Mouse (Mus musculus): Measurements from ENCODE around the gene Mvb12b.

Mvb12b gene

DNA sequence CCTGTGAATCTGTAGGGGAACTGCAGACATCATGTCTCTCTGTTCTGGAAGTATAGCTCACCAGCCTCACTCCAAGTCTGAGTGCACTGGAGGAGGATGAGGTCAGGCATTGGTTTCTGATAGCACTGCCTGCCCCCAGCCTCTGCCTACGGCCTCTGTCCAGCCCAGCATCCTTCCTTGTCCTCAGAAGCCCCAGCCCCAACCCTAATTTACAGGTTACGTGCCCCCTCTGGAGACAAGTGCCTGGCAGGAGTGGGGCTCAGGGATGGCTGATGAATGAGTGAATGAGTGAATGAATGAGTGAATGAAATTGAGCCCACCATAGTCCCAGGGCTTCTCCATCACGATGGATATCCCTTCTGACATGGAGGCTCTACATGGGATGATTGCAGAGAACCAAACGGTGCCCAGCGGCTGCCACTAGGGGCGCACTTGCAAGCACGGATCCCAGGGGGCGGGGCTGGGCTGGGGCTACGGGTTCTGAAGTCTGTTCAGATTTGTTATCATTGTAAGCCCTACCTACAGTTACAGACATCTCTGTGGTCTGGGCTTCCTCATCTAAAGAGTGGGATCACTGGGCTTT lies 197.8 kb downstream of the Mvb12b start:
- DNase-seq (ENCODE audit: low spot score): peak; percentile 22

DNA sequence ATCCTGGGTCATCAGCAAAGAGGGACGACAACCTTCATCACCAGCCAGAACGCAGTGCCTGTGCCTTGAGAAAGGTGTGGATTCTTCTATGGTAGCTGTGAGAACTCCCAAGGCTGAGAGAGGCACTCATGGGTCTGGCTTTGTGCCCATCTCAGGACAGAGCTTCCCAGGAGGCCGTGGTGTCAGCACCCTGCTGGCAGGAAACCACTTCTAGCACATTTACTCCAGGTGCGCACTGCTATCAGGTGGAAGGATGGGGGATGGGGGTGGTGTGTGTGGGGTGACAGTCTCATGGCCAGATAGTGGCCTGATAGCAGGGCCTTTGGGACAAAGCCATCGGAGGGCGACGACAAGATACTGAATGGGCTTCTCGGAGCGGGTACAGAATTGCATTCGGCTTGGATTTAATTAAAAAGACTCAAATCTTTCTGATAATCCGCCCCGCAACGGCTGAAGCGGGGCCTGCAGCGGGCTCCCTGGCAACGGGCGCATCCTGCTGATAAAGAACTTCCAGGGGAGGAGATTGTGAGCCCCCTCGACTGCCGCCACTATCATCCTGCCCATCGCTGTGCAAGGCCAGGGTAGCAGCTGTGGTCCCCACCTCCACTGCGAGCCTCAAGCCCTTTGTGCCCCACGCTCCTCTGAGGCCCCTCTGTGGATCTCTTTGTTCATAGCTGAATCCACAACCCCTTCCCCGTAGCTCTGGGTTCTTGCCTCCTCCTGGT lies 198.4 kb downstream of the Mvb12b start:
- DNase-seq (ENCODE audit: low spot score): no peak

DNA sequence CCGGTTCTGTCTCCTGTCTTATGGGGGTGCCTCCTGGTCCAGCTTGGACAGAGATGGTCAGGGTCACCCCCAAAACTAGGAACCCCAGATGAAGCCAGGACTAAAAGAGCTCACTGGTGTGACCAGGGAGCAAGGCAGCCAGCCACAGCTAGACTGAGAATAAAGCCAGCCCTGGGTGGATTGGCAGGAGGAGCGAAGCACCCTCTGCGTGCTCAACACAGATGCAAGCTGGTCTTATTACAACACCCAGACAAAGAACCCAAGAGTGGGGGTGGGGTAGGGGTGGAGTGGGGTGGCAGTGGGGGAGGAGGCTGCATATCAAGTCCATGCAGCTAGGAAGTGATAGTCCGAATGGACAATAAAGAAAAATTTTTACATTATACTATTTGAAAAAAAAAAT lies 204.2 kb downstream of the Mvb12b start:
- DNase-seq (ENCODE audit: low spot score): no peak

DNA sequence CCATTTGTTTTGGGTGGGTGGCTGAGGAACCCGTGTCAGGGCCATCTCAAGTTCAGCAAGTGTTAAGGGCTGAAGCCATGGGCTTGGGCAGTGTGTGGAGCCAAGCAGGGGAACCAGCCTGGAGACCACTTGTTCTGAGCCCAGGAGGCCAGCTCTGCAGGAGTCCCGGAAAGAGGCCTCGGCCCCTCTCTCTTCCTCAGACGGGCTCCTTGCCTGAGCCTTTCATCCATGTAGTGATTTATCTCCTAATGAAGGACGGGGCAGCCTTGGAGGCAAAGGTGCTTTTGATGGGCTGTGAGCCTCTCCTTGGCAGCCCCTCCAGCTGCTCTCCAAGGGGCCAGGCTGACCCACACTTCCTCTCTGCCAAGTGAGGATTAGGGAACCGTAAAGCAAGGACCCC lies 204.7 kb downstream of the Mvb12b start:
- DNase-seq (ENCODE audit: low spot score): no peak

DNA sequence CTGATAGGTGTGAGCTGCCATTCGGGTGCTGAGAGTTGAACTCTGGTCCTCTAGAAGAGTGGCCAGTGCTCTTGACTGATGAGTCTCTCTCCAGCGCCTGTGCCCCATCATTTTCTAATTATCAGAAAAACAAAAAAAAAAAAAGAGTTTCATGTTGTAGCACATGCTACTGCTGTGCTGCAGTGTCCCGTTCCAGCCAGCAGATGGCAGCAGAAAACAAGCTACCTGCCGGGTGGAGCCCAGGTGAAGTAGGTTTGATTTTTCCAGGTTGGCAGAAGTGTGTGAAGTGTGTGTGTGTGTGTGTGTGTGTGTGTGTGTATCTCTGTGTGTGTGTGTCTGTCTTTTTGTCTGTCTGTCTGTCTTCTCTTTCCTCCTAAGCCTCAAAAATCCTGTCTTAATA lies 205.5 kb downstream of the Mvb12b start:
- peak; percentile 16 for DNase-seq (ENCODE audit: low spot score)

Measured in c-Kit-positive CD71-positive TER-119-positive erythroid progenitor cells, embryonic 14.5 days (primary cell).